Mouse (Mus musculus): ENCODE data around the gene Qtrt2. TPM values are rescaled to one million over a fixed set of nuclear protein-coding genes. Genes with fewer than 3 reads are reported as not detected.

Gene Qtrt2
- polyA plus RNA-seq (2015; fragmentation: Nextera tagmentation; extraction: Ambion mirVana), result 29.3 and 30.0 TPM in 2 replicates

DNA sequence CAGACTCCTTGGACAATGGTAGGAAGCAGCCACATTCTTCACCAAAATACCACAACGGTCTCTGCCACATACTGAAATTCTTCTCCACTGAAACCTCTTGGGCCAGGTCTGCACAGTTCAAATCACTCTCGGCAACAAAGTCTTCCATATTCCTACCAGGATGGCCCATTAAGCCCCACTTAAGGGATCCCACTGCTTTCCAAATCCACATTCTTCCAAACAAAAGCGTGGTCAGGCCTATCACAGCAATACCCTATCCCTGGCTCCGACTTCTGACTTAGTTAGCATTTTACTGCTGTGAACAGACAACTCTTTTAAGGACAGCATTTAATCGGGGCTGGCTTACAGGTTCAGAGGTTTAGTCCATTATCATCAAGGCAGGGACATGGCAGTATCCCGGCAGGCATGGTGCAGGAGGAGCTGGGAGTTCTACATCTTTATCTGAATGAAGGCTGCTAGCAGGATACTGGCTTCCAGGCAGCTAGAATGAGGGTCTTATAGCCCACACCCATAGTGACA is at the start of gene Qtrt2:
Gene Qtrt2, minus strand, starts transcription at position 469 of the 519 bp plus-strand sequence.
- WGBS, result 67% methylated on average over 6 of the region's 6 CpGs

DNA sequence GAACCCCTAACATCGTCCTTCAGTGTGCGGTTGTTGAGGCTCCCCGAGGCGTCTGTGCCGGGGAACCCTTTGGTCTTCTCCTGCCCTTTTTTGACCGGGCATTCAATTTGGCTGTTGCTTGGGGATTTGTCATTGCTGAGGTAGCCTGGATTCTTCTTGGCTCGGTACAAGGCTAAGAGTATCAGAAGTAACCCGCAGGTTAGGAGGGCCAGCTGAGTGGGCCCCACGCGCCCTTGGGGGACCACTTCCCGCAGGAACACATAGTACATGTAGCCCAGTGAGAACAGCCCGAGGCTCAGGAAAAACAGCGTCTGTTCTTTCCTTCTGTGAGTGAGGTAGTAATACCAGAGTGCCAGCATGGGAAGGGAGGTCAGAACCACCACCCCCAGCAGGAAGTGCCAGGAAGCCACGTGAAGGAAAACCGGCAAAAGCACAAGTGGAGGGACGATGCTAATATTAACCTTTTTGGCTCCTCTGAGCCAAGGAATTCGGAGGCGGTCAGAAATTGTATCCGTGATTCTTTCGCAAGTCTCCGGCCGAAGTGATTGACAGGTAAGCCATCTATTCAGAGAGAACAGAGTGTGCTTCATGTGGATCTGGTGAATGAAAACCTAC is 47.1 kb upstream of the Qtrt2 start:
- no peak for ATAC-seq (ENCODE audit: low FRiP score, low read depth)
- Histone ChIP-seq H3K4me3 (no peak overlapping the region), H3K9ac (no peak overlapping the region), H3K4me1 (no peaks in the 10 kb centered on the region), H3K27ac (no peak overlapping the region), H3K36me3 (no peaks in the 10 kb centered on the region), H3K27me3 (peaks cover 6% of the 10 kb centered on the region), H3K4me2 (replicated peaks) (no peak overlapping the region), H3K9me3 (no peaks in the 10 kb centered on the region)
- 86% methylated on average over 22 of the region's 22 CpGs for WGBS

More for the DNA sequence above, at the start of gene Qtrt2:
- Histone ChIP-seq H3K9me3 (no peaks in the 10 kb centered on the region), H3K4me2 (replicated peaks) (no peak within 1 kb of the TSS), H3K4me3 (no peak within 1 kb of the TSS), H3K9ac (no peak within 1 kb of the TSS), H3K4me1 (no peaks in the 10 kb centered on the region), H3K36me3 (no peaks in the 10 kb centered on the region), H3K27ac (no peak within 1 kb of the TSS), H3K27me3 (no peaks in the 10 kb centered on the region)
- no peak for ATAC-seq (ENCODE audit: low FRiP score, low read depth)

DNA sequence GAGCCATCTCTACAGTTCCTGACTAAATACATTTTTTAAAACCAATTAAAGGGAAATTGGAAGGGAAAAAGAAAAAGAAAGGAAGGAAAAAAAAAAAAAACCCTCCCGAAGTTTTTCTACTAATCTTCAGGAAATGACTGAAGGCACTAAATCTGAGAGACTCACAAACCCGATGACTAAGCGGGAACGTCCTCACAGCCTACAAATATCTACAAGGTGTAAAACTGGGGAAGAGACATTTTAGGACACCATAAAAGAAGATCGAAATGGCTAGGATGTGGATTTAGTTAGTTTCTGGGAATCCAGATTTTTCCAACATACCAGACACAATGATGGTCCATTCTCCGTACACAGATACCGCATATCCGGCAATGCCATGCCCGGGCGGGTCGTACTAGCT is 46.5 kb upstream of the Qtrt2 start:
- WGBS, result 87% methylated on average over 11 of the region's 11 CpGs
- no peak for ATAC-seq (ENCODE audit: low FRiP score, low read depth)

DNA sequence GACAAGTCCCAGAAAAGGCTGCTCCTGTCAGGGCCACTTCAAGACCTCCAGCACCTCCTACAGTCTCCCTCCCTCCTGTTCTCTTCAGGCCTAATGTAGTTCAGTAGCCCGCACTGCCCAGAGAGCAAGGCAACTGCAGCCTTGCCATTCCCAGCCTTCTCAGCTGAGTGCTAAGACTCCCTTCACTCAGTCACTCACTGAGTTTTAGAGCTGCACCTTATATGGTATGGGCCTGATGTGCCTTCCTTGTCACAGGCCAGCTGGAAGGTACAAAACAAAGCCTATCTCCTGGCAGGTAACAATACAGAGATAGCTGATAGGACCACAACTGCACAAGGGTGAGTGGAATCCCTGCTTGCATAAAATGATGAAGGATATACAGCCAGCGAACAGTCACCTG is 45.8 kb upstream of the Qtrt2 start:
- Histone ChIP-seq H3K36me3 (no peaks in the 10 kb centered on the region), H3K4me2 (replicated peaks) (no peak overlapping the region), H3K4me3 (no peak overlapping the region), H3K4me1 (no peaks in the 10 kb centered on the region), H3K9ac (no peak overlapping the region), H3K27me3 (0 out of 2 replicates have a peak, but pooled peaks cover 2% of the 10 kb centered on the region), H3K9me3 (no peaks in the 10 kb centered on the region), H3K27ac (no peak overlapping the region)
- WGBS, result 85% methylated on average over 2 of the region's 2 CpGs
- no peak for ATAC-seq (ENCODE audit: low FRiP score, low read depth)

More for the DNA sequence above, 46.5 kb upstream of the Qtrt2 start:
- no peak overlapping the region for H3K4me2 ChIP-seq (replicated peaks)
- no peak overlapping the region for H3K9ac ChIP-seq
- H3K27me3 ChIP-seq, result 0 out of 2 replicates have a peak, but pooled peaks cover 2% of the 10 kb centered on the region
- H3K4me1 ChIP-seq, result no peaks in the 10 kb centered on the region
- H3K4me3 ChIP-seq, result no peak overlapping the region
- no peak overlapping the region for H3K27ac ChIP-seq
- H3K9me3 ChIP-seq, result no peaks in the 10 kb centered on the region
- no peaks in the 10 kb centered on the region for H3K36me3 ChIP-seq

DNA sequence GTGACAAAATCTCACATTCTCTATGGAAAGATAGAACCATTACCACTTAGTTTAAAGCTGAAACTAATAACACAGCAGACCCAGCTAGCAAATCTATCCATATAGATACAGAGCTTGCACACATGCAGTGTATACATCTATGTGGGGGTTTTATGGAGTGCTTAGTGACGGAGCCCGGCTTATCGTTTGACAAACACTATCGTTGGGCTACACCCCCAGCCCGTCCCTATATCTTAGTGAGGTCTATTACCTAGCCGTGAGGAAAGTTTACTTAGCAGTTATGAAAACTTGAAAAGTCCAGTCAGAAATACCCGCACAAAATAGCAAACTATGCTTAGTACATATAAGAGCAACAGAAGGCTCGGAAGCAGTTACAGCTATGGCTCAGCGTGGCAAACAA is 45.1 kb upstream of the Qtrt2 start:
- 88% methylated on average over 9 of the region's 9 CpGs for WGBS
- Histone ChIP-seq H3K4me1 (no peaks in the 10 kb centered on the region), H3K9me3 (no peaks in the 10 kb centered on the region), H3K27ac (no peak overlapping the region), H3K36me3 (no peaks in the 10 kb centered on the region), H3K4me3 (no peak overlapping the region), H3K4me2 (replicated peaks) (no peak overlapping the region), H3K27me3 (0 out of 2 replicates have a peak, but pooled peaks cover 2% of the 10 kb centered on the region), H3K9ac (no peak overlapping the region)
- no peak for ATAC-seq (ENCODE audit: low FRiP score, low read depth)

DNA sequence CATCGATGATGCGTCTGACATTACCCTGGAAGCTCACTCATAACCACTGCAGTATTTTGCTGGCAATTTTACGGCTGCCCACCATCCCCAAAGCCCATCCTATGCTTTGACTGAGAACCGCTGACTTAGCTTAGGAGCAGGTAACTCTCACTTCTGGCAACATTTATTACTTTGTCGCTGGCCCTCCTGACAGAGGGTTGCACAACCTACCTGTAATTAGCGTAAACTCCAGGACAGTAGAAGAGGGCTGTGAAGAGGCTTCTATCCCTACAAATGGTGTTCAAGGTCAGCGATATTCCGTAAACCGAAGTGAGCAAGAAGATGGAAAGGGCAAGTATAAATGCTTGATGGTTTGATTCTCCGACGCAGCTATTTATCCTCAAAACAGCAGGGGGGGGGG is 44.6 kb upstream of the Qtrt2 start:
- H3K27me3 ChIP-seq, result 0 out of 2 replicates have a peak, but pooled peaks cover 1% of the 10 kb centered on the region
- H3K27ac ChIP-seq, result no peak overlapping the region
- H3K36me3 ChIP-seq, result no peaks in the 10 kb centered on the region
- H3K4me3 ChIP-seq, result no peak overlapping the region
- H3K9me3 ChIP-seq, result no peaks in the 10 kb centered on the region
- no peaks in the 10 kb centered on the region for H3K4me1 ChIP-seq
- no peak overlapping the region for H3K9ac ChIP-seq
- ATAC-seq (ENCODE audit: low FRiP score, low read depth), result no peak
- WGBS, result 92% methylated on average over 11 of the region's 11 CpGs
- no peak overlapping the region for H3K4me2 ChIP-seq (replicated peaks)

DNA sequence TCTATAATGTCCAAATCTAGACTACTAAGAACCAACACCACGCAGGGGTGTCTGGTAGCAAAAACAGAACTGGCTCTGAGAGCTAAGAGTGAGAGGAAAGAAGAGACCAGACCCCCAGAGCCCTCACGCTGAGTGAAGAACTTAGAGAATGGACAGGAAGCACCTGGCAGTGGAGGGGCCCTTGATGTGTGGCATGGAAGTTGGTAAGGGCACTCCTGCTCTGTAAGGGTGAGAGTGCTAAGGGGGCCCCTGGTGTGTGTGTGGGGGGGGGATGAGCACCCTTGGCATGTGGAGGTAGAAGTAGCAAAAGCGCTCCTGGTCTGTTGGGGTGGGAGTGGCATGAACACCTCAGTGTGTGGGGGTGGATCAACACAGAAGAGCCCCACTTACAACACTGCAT is 43.8 kb upstream of the Qtrt2 start:
- WGBS, result 86% methylated on average over 3 of the region's 3 CpGs
- Histone ChIP-seq H3K4me2 (replicated peaks) (no peak overlapping the region), H3K4me1 (no peaks in the 10 kb centered on the region), H3K36me3 (no peaks in the 10 kb centered on the region), H3K27ac (no peak overlapping the region), H3K9ac (no peak overlapping the region), H3K4me3 (no peak overlapping the region), H3K27me3 (no peaks in the 10 kb centered on the region), H3K9me3 (no peaks in the 10 kb centered on the region)
- no peak for ATAC-seq (ENCODE audit: low FRiP score, low read depth)

DNA sequence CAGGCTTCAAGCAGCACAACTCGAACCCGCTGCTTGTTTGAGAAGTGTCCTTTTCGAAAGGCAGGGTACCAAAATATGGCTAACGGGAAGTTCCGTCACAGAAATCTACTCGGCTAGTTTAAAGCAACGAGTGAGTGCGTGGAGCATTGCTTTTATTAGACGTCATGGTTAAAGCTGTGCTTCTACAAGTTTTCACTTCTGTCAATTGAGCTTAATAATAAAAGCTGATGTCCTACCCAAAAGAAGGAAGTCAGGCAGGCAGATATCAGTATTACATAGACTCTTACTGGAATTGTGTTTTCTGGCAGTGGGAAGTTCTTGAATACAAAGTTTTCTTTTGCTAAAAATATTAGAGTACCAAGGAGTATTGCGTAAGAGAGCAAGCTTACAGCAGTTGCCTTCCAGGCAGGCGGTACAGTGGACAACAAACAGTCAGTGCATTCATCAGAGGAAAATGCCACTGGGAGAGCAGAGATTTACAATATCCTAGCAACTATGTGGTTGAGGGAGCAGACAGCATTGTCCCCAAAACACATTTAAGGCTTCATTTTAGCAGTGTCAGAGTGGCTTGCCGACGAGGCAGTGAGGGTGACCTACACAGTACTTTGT is 39.3 kb upstream of the Qtrt2 start:
- no peak for ATAC-seq (ENCODE audit: low FRiP score, low read depth)
- Histone ChIP-seq H3K4me2 (replicated peaks) (no peak overlapping the region), H3K9ac (no peak overlapping the region), H3K4me3 (no peak overlapping the region), H3K36me3 (no peaks in the 10 kb centered on the region), H3K4me1 (no peaks in the 10 kb centered on the region), H3K27ac (no peak overlapping the region), H3K27me3 (no peaks in the 10 kb centered on the region), H3K9me3 (no peaks in the 10 kb centered on the region)
- WGBS, result 85% methylated on average over 13 of the region's 13 CpGs

DNA sequence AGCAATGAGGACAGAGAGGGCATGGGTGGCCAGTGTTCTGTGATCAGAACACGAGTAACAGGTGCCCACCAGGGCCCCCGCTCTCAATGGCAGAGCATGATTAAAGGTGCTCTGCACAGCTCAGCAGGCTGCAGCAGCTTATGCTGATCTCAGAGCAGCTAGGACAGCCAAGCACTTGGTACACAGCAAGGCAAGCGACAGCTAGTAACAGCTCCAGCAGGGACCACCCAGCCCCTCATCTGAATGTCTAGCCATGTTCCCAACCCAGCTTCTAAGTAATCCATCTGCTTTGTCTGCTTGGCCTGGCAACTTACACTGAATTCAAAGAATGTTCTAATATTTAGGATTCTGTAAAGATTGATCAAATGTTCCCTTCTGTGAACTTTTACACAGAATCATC is 37.2 kb upstream of the Qtrt2 start:
- H3K36me3 ChIP-seq, result no peaks in the 10 kb centered on the region
- H3K4me3 ChIP-seq, result no peak overlapping the region
- no peak for ATAC-seq (ENCODE audit: low FRiP score, low read depth)
- no peaks in the 10 kb centered on the region for H3K9me3 ChIP-seq
- no peak overlapping the region for H3K9ac ChIP-seq
- H3K4me2 ChIP-seq (replicated peaks), result no peak overlapping the region
- WGBS, result 86% methylated on average over 3 of the region's 3 CpGs
- no peaks in the 10 kb centered on the region for H3K27me3 ChIP-seq
- H3K4me1 ChIP-seq, result no peaks in the 10 kb centered on the region
- H3K27ac ChIP-seq, result no peak overlapping the region

DNA sequence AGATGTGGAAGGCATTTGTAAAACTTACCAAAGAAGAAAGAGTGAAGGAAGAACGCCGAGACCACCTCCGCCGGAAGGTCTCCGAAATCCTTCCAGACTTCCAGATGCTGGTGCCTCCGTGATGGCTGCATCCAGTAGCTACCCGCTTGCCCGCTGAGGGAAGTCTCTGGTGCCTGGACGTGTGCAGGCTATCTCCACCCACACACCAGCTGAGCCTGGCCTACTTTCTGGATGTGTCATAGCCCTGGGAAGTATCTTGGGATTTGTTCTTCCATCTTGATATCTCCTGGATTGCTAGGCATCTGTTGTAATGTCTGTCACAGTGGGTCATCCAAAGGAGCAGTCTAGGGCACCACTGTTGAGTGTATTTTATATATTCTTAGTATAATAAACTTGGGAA is 36.7 kb upstream of the Qtrt2 start:
- WGBS, result 92% methylated on average over 9 of the region's 9 CpGs
- Histone ChIP-seq H3K36me3 (no peaks in the 10 kb centered on the region), H3K9me3 (no peaks in the 10 kb centered on the region), H3K27ac (no peak overlapping the region), H3K27me3 (no peaks in the 10 kb centered on the region), H3K4me2 (replicated peaks) (no peak overlapping the region), H3K4me3 (no peak overlapping the region), H3K9ac (no peak overlapping the region), H3K4me1 (0 out of 2 replicates have a peak, but pooled peaks cover under 1% of the 10 kb centered on the region)
- ATAC-seq (ENCODE audit: low FRiP score, low read depth), result no peak

DNA sequence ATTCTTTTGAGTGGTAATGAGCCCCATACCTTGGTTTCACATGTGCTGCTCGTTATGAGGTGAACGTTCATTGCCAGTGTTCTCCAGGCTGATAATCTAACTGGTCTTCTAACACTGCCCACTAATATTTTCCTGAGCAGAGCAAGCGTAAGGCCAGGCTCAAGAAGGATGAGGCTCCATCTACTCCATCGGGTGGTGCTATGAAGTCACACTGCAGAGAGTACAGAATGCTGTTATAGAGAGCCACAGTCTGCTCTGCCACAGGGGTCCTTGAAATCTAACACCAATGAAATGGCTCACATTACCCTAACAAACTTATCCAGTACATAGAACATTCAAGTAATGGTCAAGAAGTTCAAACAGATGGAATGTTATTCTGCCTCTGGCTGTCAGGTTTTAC is 31.4 kb upstream of the Qtrt2 start:
- H3K27me3 ChIP-seq, result no peaks in the 10 kb centered on the region
- H3K27ac ChIP-seq, result no peak overlapping the region
- no peak for ATAC-seq (ENCODE audit: low FRiP score, low read depth)
- no peak overlapping the region for H3K9ac ChIP-seq
- no peak overlapping the region for H3K4me2 ChIP-seq (replicated peaks)
- peaks cover 5% of the 10 kb centered on the region; the same call in 1 of the 2 replicates for H3K4me1 ChIP-seq
- H3K9me3 ChIP-seq, result no peaks in the 10 kb centered on the region
- no peak overlapping the region for H3K4me3 ChIP-seq
- 43% methylated on average over 4 of the region's 4 CpGs for WGBS
- no peaks in the 10 kb centered on the region for H3K36me3 ChIP-seq

DNA sequence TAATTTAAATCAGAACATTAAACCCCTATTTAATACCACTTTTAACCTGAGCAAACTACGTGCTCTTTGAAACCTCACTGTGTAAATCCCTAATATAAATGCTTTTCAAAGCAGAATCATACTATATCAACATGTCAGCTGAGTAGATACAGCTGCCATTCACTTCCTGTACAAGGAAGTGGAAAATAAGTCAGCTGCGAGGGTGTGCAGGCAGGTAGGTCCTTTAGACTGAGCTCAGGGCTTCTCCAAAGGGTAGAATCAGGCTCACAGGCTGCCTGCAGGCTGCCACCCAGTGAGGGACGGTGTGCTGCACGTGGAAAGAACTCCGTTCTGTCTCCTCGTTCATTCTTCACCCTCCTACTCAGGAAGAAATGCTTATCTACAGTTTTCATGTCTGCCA is 28.3 kb upstream of the Qtrt2 start:
- 76% methylated on average over 6 of the region's 6 CpGs for WGBS
- no peak for ATAC-seq (ENCODE audit: low FRiP score, low read depth)
- no peak overlapping the region for H3K4me3 ChIP-seq
- no peak overlapping the region for H3K27ac ChIP-seq
- H3K27me3 ChIP-seq, result no peaks in the 10 kb centered on the region
- no peaks in the 10 kb centered on the region for H3K9me3 ChIP-seq
- peaks cover 5% of the 10 kb centered on the region; the same call in 1 of the 2 replicates for H3K4me1 ChIP-seq
- no peak overlapping the region for H3K9ac ChIP-seq
- H3K4me2 ChIP-seq (replicated peaks), result no peak overlapping the region
- no peaks in the 10 kb centered on the region for H3K36me3 ChIP-seq
